Mouse (Mus musculus) mature B cell (primary cell): ENCODE measurements around the gene Marveld3.

Source experiments
- in situ Hi-C: fragments of 300-500 bp; cut with MboI; formaldehyde crosslinking; loops from 2 replicates; pipeline ENCODE4 v1.14.3; 2019

Marveld3 gene

DNA sequence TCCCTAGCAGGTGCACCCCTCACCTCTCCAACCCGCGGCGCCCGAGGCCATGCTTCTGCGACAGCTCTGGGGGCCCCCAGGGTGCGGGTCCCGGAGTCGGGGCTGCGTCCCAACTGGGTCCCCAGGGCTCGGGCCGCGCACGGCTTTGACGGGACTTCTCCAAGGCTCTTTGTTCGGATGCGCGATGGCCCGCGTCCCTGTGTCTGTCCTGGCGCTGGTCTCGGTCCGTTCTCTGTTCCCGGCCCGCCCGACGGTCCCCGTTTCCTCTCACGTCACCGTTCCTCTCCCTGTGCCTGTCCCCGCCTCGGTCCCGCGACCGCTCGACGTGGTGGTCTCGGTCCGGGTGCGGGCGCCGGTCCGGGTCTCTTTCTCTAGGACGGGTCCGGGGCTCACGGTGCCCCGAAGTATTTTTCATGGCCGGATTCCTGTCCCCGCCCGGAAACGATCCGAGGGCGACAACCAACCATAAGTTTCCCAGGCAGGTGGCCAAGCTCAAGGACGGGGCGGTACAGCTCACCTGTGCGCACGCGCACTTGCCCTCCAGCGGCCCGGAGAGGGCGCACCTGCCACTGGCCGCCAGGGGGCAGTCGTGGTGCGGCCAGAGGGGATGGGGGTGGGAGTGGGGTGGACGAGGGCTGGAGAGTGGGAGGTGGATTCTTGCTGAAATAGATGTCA lies at the start of gene Marveld3:
Marveld3 (minus strand) TSS at position 511 of the 675 bp plus-strand sequence.
- in situ Hi-C loops = no loop called here

DNA sequence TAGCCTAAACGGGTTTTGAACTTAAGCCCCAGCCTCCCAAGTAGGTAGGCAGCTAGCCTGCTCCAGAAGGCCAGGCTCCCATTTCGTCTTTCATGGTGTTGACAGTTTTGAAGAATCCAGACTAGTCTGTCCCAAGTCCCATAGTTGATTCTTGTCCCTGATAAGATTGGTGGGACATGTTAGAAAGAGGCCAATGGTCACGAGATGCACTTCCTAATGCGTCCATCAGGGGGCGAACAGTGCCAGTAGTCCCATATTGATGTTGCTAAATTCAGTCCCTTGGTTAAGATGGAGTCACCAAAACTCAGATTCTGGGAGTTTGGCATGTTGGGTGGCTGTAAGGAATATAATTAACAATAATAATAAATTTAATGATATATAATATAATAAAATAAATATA lies 48.9 kb upstream of the Marveld3 start:
- in situ Hi-C loops = no loop called here

DNA sequence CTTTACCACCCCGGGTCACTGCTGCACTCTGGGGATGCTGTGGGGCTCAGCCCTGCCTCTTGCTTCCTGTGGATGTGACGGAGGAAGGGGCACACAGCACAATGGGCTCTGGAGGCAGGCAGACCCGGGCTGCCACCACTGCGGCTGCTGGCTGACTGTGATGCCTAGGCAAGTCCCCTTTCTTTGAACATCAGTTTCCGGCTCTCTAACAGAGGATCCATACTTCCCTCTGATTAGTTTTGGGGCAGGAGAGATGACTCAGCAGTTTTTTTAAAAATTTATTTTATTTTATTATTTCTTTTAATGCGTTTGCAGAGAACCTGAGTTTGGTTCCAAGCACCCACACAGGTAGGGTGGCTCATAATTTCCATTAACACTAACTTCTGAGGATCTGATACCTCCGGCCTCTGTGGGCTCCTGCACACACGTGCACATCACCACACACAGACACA lies 47.0 kb upstream of the Marveld3 start:
- in situ Hi-C loops = no loop called here

DNA sequence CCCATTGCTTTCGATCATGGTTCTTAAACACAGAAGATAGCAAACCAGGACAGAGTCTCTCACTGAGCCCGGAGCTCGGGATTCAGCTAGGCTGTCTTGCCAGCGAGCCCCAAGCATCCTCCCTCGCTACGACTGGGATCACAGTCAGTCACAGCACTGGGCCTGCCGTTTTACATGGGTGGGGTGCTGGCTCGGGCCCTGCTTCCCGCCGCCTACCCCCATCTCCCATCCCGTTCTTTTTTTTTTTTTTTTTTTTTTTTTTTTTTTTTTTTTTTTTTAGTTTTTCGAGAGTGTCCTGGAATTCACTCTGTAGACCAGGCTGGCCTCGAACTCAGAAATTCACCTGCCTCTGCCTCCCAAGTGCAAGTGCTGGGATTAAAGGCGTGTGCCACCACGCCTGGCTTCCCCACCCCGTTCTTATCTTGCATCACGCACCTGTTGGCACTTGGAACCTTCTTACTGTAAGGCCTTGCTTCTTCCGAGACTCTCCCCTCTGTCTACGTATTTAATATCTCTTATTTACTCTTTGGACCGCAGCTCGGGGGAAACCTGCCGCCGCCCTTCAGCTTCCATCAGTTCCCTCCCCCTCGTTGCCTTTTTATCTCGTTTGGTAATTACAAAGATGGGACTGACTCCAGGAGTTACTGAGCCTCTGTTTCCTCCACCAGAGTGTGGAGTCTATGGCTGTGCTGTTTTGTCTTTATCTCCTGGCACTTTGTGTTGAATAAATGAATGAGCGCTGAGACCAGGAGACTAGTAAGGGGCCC lies 46.4 kb upstream of the Marveld3 start:
- in situ Hi-C loops = no loop called here

DNA sequence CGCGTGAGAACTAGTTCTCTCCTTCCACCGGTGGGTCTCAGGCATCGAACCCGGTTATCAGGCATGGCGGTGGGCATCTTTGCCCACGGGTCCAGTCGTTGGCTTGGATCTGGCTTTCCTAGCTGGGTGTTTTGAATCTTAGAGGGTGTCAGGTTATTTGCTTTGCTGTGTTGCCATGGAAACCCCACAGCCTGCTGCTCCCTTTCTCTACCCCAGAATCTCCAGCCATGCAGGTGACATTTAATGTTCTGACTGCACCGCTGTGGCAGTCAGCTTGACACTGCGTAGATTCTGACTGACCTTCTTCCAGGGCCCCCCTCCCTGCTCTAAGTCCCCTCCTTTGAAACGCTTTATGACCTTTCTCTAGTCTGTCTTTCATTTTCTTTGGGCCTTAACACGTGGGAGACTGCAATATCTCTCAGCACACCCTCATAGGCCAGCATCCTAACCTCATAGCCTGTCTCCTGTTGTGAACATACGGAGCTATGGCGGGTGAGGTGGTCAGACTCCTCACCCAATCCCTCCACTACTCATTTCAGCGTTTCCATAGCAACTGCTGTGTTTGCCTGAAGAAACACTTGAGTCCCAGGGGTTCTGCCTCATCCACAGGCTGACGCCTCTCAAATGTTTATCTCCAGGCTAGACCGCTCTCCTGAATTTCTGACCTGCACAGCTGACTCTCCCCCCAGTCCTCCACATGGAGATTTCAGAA lies 44.5 kb upstream of the Marveld3 start:
- in situ Hi-C loops = no loop called here

DNA sequence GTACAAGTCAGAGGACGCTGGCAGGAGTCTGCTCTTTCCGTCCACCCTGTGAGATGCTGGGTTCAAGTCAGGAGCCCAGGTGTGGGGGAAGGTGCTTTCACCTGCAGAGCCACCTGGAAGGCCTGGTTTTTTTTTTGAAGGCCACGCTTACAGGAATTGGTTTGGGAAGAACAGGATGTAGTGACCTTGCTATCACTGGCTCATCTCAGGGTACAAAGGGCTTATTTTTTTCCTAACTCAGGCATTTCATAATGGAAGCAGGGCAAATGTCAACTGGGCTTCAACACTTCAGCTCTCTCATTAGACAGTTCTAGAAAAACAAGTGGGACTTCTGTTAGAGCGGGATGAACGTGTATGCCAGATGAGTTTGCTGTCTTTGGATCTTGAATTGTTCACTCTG lies 42.3 kb upstream of the Marveld3 start:
- in situ Hi-C loops = no loop called here

DNA sequence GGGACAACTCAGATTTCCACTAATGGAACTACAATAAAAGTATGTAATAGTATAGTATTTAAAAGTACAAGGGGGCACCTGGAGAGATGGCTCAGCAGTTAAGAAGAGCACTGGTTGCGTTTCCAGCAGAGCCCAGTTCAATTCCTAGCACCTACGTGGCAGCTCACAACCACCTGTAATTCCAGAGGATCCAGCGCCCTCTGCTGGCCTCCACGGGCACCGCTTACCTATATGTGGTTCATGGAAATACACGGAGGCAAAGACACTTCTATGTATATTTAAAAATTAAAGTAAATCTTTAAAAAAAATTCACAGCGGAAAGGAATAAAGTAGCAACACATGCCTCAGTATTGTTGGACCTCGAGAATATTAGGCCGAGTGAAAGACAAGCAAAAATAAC lies 41.0 kb upstream of the Marveld3 start:
- in situ Hi-C loops = no loop called here

DNA sequence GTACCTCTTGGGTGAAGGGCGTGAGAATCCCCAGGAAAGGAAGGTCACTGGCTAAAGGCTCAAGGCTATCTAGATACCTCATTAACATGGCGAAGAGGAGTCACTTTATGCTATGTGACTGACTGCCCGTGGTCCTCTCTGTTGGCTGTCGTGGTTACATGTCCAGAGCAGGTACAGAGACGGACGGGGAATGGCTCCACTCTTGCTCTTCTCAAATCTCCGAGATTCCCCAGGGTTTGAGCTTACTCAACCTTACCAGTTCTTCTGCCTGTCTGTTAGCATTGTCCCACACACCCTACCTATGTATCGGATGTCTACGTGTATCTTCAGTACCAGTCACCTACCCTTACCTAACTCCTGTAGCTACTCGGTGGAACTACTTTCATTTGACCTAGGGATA lies 38.0 kb upstream of the Marveld3 start:
- in situ Hi-C loops = no loop called here

DNA sequence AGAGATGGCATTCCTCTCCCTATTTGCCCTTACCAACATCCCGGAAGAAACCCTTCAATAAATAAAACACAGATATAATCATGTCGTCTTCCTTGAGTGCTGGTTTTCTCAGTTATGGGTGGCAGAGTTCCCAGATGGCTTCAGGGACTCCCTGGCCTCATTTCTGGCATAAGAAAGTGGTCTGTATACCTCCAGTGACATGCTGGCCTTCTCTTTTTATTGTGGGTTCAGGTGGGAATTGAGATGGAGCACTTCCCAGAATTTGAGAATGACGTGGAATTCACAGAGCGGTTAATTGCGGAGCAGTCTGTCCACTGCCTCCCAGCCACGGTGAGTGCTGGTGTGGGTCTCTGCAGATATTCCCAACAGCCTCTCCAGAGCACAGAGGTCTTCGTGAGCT lies 36.1 kb upstream of the Marveld3 start:
- in situ Hi-C loops = no loop called here

DNA sequence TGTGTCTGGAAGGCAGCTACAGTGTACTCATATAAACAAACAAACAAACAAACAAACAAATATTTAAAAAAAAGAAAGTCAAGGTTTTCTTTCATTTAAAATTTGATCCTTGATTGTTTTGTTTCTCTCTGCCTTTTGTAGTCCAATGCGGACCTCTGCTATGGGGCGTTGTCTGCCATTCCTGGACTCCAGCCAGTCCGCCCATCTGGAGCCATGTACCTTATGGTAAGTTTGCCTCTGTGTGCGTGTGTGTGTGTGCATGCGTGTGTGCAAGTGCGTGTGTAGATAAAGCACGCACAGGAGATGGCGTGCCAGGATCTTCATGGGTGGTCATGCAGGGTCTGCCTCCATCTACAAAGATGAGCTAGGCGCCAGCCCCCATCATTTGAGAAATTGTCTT lies 35.4 kb upstream of the Marveld3 start:
- in situ Hi-C loops = no loop called here

DNA sequence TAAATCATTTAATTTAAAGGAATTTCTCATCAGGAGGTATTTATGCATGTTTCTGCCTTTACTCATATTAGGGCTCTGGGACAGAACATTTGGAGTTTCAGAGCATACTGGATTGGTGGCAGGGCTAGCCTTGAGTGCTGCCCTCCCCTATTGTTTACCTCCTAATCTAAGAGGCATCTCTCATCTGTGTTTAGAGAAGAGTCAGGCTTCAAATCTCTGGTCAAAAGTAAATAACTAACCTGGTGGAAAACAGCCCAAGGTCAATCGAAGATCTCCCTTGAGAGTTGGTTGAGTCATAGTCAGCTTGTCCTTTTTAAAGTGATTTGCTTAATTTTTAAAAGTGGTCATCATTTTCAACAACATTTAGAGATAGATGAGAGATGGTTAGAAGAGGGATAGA lies 30.9 kb upstream of the Marveld3 start:
- in situ Hi-C loops = no loop called here

DNA sequence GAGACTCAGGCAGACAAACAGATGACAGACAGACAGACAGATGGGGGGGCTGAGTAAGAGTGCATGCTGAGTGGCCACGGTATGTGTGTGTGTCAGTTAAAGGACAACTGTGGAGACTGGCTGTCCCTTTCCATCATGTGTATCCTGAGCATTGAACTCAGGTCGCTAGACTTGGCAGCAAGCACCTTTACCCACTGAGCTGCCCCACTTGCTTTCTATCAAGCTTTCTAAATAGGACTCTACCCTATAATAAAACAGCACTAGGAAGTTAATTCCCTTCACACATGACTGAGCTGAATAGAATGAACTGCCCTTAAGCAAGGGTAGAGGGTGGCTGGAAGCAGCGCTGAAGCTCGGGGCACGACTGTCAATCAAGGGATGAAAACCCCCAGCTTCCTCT lies 30.2 kb upstream of the Marveld3 start:
- in situ Hi-C loops = no loop called here

DNA sequence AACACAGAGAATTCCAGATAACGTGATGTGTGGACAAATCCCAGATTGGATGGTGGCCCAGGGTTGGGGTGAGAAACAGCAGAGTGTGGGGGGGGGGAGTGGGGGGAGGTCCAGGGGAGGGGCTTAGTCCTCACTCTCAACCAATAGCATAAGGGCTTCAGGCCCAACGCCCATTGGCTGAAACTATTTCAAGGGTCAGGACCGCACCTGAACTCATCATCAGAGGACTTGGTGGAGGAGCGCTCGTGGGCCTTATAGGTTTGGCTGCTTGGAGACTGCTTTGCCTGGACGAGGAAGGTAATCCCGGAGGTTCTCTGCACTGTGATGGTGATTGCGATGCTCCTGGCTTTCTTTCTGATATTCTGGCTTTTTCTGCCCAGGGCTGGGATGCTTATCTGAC lies 28.2 kb upstream of the Marveld3 start, which contains the start of gene Tat:
Tat (plus strand) TSS at position 214 of the 400 bp plus-strand sequence.
- in situ Hi-C loops = no loop called here

DNA sequence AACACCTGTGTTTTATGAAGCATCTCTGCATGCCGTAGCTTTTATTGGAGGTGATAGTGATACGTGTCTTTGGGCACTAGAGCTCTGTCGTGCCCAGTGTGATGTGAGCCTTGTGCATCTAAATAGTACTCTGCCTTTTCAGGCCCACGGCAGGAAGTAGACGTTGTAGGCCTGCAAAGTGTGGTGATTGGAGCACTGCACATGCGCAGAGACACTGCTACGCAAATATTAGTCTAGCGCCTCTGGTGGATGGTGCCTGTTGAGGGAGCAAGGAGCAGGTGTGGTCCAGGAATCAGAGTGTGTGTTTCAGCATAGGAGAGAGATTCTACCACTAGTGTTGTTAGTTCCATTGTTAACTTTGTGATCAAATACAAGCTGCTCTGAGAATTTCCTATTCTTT lies 27.1 kb upstream of the Marveld3 start:
- in situ Hi-C loops = no loop called here

DNA sequence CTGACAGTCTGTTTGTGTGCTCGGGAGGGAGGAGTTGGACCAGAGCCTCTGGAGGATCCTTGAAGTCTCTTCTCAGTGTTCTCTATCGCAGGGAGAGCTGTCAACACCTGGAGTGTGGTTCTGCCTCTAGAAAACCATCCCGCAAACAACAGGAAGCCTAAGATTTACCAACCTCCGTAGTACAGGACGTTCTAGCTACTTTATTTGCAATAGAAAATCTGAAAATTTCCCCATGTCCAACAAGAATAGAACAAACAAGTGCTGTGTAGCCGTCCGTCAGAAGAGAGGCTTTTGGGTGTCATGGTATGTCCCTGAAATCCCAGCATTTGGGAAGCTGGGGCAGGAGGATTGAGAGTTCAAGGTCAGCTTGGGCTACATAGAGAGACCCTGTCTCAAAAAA lies 25.8 kb upstream of the Marveld3 start:
- in situ Hi-C loops = no loop called here

DNA sequence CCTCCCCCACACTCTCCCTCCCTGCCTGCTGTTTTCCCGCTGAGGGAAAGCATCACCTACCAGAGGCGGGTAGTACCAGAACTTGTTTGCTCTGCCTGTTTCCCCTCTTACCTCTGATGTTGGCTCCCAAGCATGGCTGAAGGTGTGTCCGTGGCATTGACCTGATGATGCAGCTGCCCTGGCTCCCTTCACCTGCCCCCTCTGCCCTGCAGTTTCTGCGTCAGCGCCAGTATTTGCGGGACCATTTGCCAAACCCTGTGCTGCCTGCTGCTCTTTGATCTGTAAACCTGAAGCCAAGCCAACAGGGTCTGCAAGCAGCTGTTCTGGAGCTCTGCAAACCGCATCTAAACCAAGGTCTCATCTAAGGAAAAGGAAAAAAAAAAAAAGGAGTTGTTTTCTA lies 24.4 kb upstream of the Marveld3 start:
- in situ Hi-C loops = no loop called here

DNA sequence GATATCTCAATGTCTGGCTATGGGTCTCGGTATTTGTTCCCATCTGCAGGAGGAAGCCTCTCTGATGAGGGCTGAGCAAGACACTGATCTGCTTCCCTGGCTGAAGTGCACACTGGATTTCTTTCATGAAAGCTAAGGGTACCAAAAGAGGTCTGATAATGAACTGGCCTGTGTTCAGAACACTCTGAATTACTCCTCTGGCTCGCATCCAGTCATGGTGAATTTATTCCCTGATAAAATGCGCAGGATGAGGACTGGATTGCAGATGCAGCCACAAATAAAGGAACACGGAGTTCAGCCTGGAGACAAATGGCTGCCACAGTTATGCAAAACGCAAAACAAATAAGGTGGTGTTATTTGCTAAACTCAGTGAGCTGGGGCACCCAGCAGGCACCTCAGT lies 21.9 kb upstream of the Marveld3 start:
- in situ Hi-C loops = no loop called here

DNA sequence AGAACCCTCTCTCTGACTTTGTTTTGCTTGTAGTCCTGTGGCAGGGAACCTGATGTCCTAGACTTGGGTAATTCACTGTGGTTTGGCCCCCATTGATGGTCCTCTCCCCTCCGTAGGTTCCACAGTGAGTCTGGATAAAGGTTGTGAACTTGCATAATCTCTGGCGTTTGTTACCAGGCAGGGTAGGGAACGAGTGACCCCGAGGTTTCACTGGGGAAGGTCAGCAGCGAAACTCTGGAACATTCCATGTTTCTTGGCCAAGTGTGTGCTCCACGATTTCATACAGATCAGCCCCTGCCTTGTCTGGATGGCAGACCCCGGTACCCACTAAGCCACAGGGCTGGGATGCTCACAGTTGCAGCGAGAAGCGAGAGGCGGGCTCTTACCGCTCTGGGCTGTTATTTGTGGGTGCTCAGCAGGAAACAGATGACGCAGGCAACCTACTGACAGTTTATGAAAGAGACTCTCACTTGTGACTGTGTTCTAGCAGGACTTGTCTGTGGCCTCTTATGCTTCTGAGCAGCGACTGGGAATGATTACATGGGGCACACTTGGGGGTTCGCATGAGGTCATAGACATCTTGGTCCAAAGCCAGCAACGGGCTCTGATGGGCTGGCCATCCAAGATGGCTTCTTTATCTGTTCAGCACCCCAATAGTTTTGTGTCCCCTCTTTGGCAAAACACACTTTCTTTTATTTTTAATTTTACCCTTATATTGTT lies 20.5 kb upstream of the Marveld3 start:
- in situ Hi-C loops = no loop called here

DNA sequence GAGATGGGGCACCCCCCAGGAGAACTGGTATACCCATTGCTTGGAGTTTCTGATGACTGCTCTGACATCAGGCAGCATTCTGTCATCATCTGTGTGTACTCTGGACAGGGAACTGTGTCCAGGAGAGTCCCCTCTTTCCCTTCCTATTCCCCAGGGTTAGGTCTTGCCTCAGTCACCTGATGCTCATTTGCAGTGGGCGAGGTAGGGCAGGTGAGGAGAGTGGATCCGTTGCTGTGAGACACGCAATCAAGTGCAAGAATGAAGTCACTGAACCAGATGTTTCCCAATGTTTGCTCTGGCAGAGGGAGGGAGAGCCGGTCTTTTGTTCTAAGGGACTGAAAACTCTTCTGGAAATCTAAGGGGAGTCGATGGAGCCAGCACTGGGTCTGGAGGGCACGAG lies 17.3 kb upstream of the Marveld3 start:
- in situ Hi-C loops = no loop called here

DNA sequence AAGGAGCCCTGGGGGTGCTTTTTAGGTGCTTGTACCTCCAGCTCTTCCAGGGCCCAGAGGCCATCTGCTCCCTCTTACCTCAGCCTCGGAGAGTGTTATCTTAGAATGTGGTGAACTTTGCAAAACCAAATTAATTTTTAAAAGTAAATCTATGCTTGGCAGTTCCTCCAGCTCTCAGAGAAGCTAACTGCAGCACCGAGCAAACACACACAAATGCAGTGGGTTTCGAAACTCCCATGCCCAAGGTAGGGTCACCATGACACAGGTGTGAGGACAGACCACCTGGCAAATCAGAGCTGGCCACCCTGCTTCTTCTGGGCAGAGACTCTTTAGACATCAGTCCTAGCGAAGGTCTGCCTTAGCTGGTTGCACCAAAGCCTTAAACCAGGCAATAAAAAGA lies 10.9 kb upstream of the Marveld3 start:
- in situ Hi-C loops = no loop called here

DNA sequence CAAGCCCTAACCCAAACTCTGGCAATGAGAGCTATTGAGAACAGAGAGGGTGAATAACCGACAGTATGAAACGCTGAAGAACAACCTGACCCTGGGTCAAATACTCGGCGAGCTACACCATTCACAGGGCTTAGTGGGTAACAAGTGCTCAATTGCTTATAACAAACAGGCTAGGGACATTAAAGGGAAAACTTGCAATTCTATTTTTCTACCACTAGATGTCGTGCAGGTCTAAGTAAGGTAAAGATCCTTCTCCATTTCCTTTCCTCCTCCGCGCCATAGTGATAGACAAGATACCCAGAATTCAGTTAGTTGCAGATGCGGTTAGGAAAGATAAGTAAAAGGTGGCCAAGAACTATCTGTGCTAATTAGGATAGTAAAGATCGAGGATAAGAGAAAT lies 8.3 kb upstream of the Marveld3 start:
- in situ Hi-C loops = no loop called here

DNA sequence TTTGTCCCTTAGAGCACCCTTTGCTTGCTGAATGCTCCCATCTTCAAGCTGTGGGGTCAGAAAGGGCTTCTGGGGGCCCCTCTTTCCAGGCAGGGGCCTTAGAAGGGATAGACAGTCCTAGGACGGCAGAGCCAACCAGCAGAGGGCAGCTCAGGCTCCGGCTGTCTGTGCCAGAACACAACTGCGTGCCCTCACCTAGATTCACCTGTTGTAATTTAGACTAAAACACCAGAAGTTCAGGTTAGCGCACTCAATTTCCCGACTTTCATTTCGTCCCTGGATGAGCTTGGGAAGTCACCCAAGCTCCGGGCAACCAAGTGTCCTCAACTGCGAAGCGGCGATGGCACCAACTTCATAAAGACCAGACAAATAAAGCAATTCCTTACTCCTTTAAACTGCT lies 6.8 kb upstream of the Marveld3 start:
- in situ Hi-C loops = no loop called here
